Mouse (Mus musculus) midbrain, embryonic 11.5 days (tissue): Measurements from ENCODE around the gene Ankrd2. TPM values are rescaled to one million over a fixed set of nuclear protein-coding genes. Genes with fewer than 3 reads are reported as not detected.

Experiments
- ATAC-seq: fragments of 200-750 bp; cut with Nextera tagmentation; 2 replicates; pipeline ENCODE4 v1.8.0; 2017; ENCODE audit warnings: moderate TSS enrichment, moderate library complexity; ENCODE audit not compliant: low FRiP score
- DNase-seq: peaks from one replicate; pipeline ENCODE4 v3.0.0; 2015; ENCODE audit warnings: low spot score; ENCODE audit errors: missing footprints
- H3K27ac ChIP-seq: fragments of 300-500 bp; sonication (generic); 2 replicates; pipeline ENCODE4 v1.5.1; 2014; ENCODE audit warnings: low read depth, low read length
- H3K27me3 ChIP-seq: fragments of 300-500 bp; sonication (generic); 2 replicates; pipeline ENCODE4 v1.6.1; 2014; ENCODE audit warnings: mild to moderate bottlenecking, low read length, moderate library complexity, mixed read lengths; ENCODE audit not compliant: control insufficient read depth, insufficient read depth
- H3K36me3 ChIP-seq: fragments of 300-500 bp; sonication (generic); 2 replicates; pipeline ENCODE4 v1.6.1; 2014; ENCODE audit warnings: mild to moderate bottlenecking, low read length, moderate library complexity, mixed read lengths; ENCODE audit not compliant: control insufficient read depth, insufficient read depth
- H3K4me1 ChIP-seq: fragments of 300-500 bp; sonication (generic); 2 replicates; pipeline ENCODE4 v1.6.1; 2014; ENCODE audit warnings: low read length; ENCODE audit not compliant: control insufficient read depth, insufficient read depth
- H3K4me2 ChIP-seq: fragments of 300-500 bp; sonication (generic); 2 replicates; pipeline ENCODE4 v1.6.1; 2014; ENCODE audit warnings: mild to moderate bottlenecking, moderate library complexity
- H3K4me3 ChIP-seq: fragments of 300-500 bp; sonication (generic); 2 replicates; pipeline ENCODE4 v1.5.1; 2014; ENCODE audit warnings: low read depth, low read length
- H3K9ac ChIP-seq: fragments of 300-500 bp; sonication (generic); 2 replicates; pipeline ENCODE4 v1.6.1; 2014; ENCODE audit warnings: low read length
- H3K9me3 ChIP-seq: fragments of 300-500 bp; sonication (generic); 2 replicates; pipeline ENCODE4 v1.6.1; 2016; ENCODE audit warnings: low read length; ENCODE audit not compliant: control insufficient read depth
- WGBS: fragments of 180-500 bp; shearing (Covaris S2); extraction: QIAGEN DNeasy Blood & Tissue Kit; methylation state at CpG from one replicate; pipeline ENCODE4 v1.1.7; 2014; 5-methylcytosine and 5-hydroxymethylcytosine counted together
- polyA plus RNA-seq: library from polyadenylated mRNA; unstranded; fragments of >200 nt; fragmentation: Nextera tagmentation; extraction: Ambion mirVana; gene quantifications from 2 replicates; pipeline ENCODE4 v1.2.1, GENCODE M21; 2014

Gene Ankrd2
- polyA plus RNA-seq, 1 experiment from 2014 or later, result not detected

- Histone ChIP-seq H3K4me2 (no peak overlapping the region), H3K27me3 (no peaks in the 10 kb centered on the region), H3K9me3 (no peaks in the 10 kb centered on the region), H3K9ac (no peak overlapping the region), H3K27ac (no peak overlapping the region), H3K4me3 (no peak overlapping the region), H3K36me3 (no peaks in the 10 kb centered on the region), H3K4me1 (no peaks in the 10 kb centered on the region)
- 72% methylated on average over 7 of the region's 7 CpGs for WGBS
- DNase-seq, result no peak
- ATAC-seq, result no peak
Observed at GRCm38 (mm10) chr19:42058426-42058825, 22.6 kb downstream of the Ankrd2 start.

DNA sequence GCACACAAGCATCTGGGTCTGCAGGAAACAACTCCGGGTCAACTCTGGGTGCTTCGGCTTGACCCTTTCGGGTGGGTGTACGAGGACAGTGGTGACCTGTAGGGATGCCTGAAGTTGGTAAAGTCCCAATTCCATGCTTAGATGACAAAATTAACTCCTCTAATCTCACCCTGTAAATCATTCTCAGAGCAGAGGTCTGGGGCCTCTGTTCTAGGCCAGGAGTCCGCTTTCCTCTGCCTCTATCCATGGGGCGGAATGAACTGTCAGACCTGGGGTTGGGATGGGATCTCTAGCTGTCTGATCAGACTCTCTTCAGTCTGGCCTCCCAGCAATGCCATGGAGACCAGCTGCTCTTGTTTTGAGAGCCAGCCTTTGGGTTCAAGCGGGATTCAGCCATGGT, 25.6 kb downstream of the Ankrd2 start:
- no peak for DNase-seq
- 97% methylated on average over 7 of the region's 7 CpGs for WGBS

GRCm38 (mm10) chr19:42068441-42069240, 32.8 kb downstream of the Ankrd2 start:
- 84% methylated on average over 11 of the region's 11 CpGs for WGBS
- Histone ChIP-seq H3K9ac (no peak overlapping the region), H3K4me1 (no peaks in the 10 kb centered on the region)

More for the DNA sequence above, 25.6 kb downstream of the Ankrd2 start:
- Histone ChIP-seq H3K9me3 (no peaks in the 10 kb centered on the region), H3K36me3 (no peaks in the 10 kb centered on the region), H3K4me1 (no peaks in the 10 kb centered on the region), H3K4me2 (no peak overlapping the region), H3K27me3 (no peaks in the 10 kb centered on the region), H3K9ac (no peak overlapping the region), H3K4me3 (no peak overlapping the region), H3K27ac (no peak overlapping the region)
- ATAC-seq, result no peak

DNA sequence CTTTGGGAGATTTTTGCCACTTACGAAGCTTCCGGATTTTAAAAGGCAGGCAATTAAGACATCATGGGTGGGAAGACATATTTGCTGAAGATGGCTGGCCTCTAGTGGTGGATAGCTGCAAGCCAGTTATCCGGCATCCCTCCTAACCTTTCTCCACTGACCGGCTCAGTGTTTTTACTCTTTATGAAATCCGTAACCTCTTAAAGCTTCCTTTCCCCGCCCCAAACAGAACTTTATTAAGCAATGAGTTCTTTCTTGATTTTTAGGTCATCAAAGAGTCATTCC, 33.4 kb downstream of the Ankrd2 start:
- Histone ChIP-seq H3K4me1 (no peaks in the 10 kb centered on the region), H3K27me3 (no peaks in the 10 kb centered on the region), H3K27ac (no peak overlapping the region), H3K9me3 (no peaks in the 10 kb centered on the region), H3K9ac (no peak overlapping the region), H3K4me2 (no peak overlapping the region), H3K4me3 (no peak overlapping the region), H3K36me3 (no peaks in the 10 kb centered on the region)
- DNase-seq (no peak), ATAC-seq (no peak)
- WGBS, result 66% methylated on average over 6 of the region's 6 CpGs

More at GRCm38 (mm10) chr19:42068441-42069240, 32.8 kb downstream of the Ankrd2 start:
- Histone ChIP-seq H3K4me2 (no peak overlapping the region), H3K36me3 (no peaks in the 10 kb centered on the region), H3K27ac (no peak overlapping the region), H3K27me3 (no peaks in the 10 kb centered on the region), H3K4me3 (no peak overlapping the region), H3K9me3 (no peaks in the 10 kb centered on the region)
- DNase-seq (no peak), ATAC-seq (no peak)

- Histone ChIP-seq H3K9me3 (no peaks in the 10 kb centered on the region), H3K4me2 (no peak overlapping the region), H3K4me1 (no peaks in the 10 kb centered on the region), H3K36me3 (peaks cover 8% of the 10 kb centered on the region; the same call in 1 of the 2 replicates), H3K9ac (no peak overlapping the region), H3K27me3 (no peaks in the 10 kb centered on the region), H3K4me3 (no peak overlapping the region), H3K27ac (no peak overlapping the region)
- ATAC-seq (no peak), DNase-seq (no peak)
- WGBS, result 80% methylated on average over 7 of the region's 7 CpGs
Observed at GRCm38 (mm10) chr19:42071221-42071620, 35.4 kb downstream of the Ankrd2 start.

DNA sequence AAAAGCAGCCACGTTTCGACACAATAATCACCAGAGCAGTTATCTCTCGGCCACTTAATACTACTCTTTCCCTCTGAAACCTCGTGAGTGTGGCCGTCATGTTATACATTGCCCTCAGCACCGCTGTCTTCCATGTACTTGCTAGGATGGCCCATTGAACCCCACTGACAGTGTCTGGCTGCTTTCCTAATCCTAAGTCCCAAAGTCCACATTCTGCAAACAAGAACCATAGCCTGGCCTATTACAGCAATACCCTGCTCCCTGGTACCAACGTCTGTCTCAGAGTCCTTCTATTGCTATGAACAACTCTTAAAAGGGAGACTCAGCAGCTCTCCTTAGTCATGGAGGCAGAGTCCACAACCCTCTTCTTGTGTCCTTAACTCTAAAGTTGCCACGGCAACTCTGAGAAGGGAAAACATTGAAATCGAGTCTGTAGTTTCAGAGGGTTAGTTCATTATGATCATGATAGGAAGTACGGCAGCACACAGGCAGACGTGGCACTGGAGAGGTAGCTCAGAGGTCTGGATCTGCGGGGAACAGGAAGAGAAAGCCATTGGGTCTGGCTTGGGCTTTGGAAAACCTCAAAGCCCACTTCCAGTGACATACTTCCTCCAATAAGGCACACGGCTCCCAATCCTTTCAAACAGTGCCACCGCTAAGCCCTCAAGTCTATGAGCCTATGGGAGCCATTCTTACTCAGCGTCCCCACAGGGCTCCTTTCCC, 36.2 kb downstream of the Ankrd2 start:
- ATAC-seq, result no peak
- Histone ChIP-seq H3K27me3 (no peaks in the 10 kb centered on the region), H3K4me3 (no peak overlapping the region), H3K27ac (no peak overlapping the region), H3K36me3 (peaks cover 8% of the 10 kb centered on the region; the same call in 1 of the 2 replicates), H3K4me2 (no peak overlapping the region), H3K4me1 (no peaks in the 10 kb centered on the region), H3K9ac (no peak overlapping the region), H3K9me3 (no peaks in the 10 kb centered on the region)
- DNase-seq, result no peak
- 83% methylated on average over 15 of the region's 15 CpGs for WGBS

DNA sequence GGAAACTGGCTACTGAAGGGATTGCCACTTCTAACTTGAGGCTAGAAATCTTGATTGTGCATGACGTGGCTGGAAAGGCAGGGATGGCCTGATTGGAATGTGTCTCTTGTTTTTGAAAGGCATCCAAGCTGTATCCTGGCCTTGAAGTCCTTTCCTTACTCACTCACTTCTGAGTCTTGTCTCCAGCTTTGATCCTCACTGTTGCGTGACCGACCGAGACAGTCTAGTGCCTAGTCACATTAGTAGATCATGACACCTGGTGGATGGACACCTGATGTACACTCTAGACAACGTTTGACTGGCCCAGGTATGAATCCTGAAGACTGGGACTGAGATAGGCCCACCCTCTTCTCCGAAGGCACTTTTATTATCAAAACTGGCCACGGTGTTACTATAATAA, 37.0 kb downstream of the Ankrd2 start:
- Histone ChIP-seq H3K4me1 (no peaks in the 10 kb centered on the region), H3K4me3 (no peak overlapping the region), H3K9me3 (no peaks in the 10 kb centered on the region), H3K9ac (no peak overlapping the region), H3K36me3 (peaks cover 8% of the 10 kb centered on the region; the same call in 1 of the 2 replicates), H3K4me2 (no peak overlapping the region), H3K27ac (no peak overlapping the region), H3K27me3 (no peaks in the 10 kb centered on the region)
- no peak for ATAC-seq
- DNase-seq, result no peak
- WGBS, result 79% methylated on average over 7 of the region's 7 CpGs

DNA sequence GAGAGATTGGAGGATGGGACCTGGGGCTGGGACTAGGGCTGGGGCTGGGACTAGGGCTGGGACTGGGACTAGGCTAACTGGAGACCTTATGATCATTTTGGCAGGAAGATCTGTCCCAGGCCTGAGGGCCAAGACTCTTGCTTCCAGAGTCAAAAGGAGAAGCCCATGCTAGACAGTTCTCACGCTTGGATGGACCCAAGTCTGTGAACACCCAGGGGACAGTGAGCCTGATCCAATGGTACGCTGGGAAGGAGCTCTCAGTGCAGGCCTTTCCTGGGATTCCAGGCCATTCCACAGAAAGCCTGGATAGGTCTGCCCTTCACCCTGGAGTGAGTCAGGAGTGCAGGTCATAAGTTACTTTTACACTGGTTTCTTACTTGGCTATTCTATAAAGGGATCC, 39.3 kb downstream of the Ankrd2 start:
- no peak overlapping the region for H3K4me3 ChIP-seq
- WGBS, result 90% methylated on average over 2 of the region's 2 CpGs
- no peaks in the 10 kb centered on the region for H3K9me3 ChIP-seq
- DNase-seq (peak; percentile 19), ATAC-seq (no peak)
- no peak overlapping the region for H3K4me2 ChIP-seq
- no peak overlapping the region for H3K9ac ChIP-seq
- peaks cover 8% of the 10 kb centered on the region; the same call in 1 of the 2 replicates for H3K36me3 ChIP-seq
- no peaks in the 10 kb centered on the region for H3K4me1 ChIP-seq
- no peak overlapping the region for H3K27ac ChIP-seq
- H3K27me3 ChIP-seq, result no peaks in the 10 kb centered on the region

DNA sequence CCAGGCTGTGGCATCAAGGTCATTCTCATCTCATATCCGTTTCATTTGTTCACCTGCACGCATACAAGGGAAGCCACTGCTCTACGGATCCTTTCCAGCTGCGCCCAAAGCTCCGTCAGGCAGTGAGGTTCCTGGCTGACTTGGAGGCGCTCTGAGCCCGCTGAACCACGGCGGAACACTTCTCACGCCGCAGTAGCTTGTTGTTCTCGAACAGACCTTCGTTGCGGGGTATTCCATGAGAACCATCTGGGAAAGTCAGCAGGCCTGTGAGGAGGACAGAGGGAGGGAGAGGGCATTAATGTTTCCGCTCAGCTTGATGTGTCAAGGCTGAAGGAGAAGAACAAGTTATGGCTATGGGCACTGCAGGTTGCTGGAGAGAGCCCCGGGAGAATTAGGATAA, 40.2 kb downstream of the Ankrd2 start:
- H3K27ac ChIP-seq, result no peak overlapping the region
- no peak overlapping the region for H3K4me3 ChIP-seq
- no peak overlapping the region for H3K9ac ChIP-seq
- no peaks in the 10 kb centered on the region for H3K27me3 ChIP-seq
- H3K36me3 ChIP-seq, result peaks cover 8% of the 10 kb centered on the region; the same call in 1 of the 2 replicates
- ATAC-seq (no peak), DNase-seq (peak; percentile 60)
- H3K4me2 ChIP-seq, result no peak overlapping the region
- no peaks in the 10 kb centered on the region for H3K4me1 ChIP-seq
- WGBS, result 89% methylated on average over 16 of the region's 16 CpGs
- no peaks in the 10 kb centered on the region for H3K9me3 ChIP-seq
